In genomic region chr5:74302331-74302730, GRCm38 (mm10) we compare ENCODE assay signal across 19 mouse cellular contexts.
A peak's percentile ranks its signal among the peaks of the same experiment; 100 is the strongest.
DNase-seq lines count a peak whose midpoint lies in the region; ATAC-seq and TF ChIP-seq lines count a peak whose summit lies in the region.
"Had no signal": no experiment of that assay in that cellular context is flagged by ENCODE, and none has a peak within 500 bp of the region (broad histone marks: within the 10 kb centered on the region; RNA-seq: fewer than 3 reads in every experiment).

No protein-coding gene starts in this region.

- peaks cover 35% of the 10 kb centered on the region for H3K4me1 ChIP-seq in heart, embryonic 15.5 days (replicated peaks)
- H3K4me1 ChIP-seq in heart, embryonic 11.5 days (ENCODE audit: control insufficient read depth, insufficient read depth, low read length), result peaks cover 20% of the 10 kb centered on the region
- no peaks in the 10 kb centered on the region; the same call in 1 of the 2 replicates for H3K4me1 ChIP-seq in kidney, postnatal 0 days (replicated peaks; ENCODE audit: insufficient read depth, low read length)
- H3K4me1 ChIP-seq in lung, postnatal 0 days (ENCODE audit: insufficient read depth, low read depth, low read length), result peaks cover 11% of the 10 kb centered on the region

- peak overlapping the region; percentile 92; the same call in 1 of the 2 replicates for H3K27ac ChIP-seq in heart, embryonic 15.5 days
- no peak overlapping the region for H3K27ac ChIP-seq in heart, embryonic 11.5 days (ENCODE audit: low read depth, low read length)
- H3K27ac ChIP-seq in kidney, postnatal 0 days, result 0 out of 2 replicates have a peak overlapping the region, but pooled peaks have one; percentile 6
- H3K27ac ChIP-seq in lung, postnatal 0 days (ENCODE audit: low read length), result peak overlapping the region; percentile 10; the same call in 1 of the 2 replicates
- H3K27ac ChIP-seq: embryonic facial prominence, embryonic 10.5 days; forebrain, embryonic 13.5 days; hindbrain, embryonic 13.5 days; hindbrain, postnatal 0 days had no signal

- H3K27me3 ChIP-seq in heart, embryonic 15.5 days, result no peaks in the 10 kb centered on the region
- H3K27me3 ChIP-seq in heart, embryonic 11.5 days (ENCODE audit: control insufficient read depth, insufficient read depth, low read length), result no peaks in the 10 kb centered on the region
- H3K27me3 ChIP-seq in kidney, postnatal 0 days (ENCODE audit: insufficient read depth, low read length), result no peaks in the 10 kb centered on the region
- H3K27me3 ChIP-seq in lung, postnatal 0 days (replicated peaks; ENCODE audit: insufficient read depth, low read length), result no peaks in the 10 kb centered on the region
- H3K27me3 ChIP-seq: forebrain, embryonic 13.5 days; hindbrain, embryonic 13.5 days had no signal

- no peaks in the 10 kb centered on the region for H3K9me3 ChIP-seq in heart, embryonic 15.5 days (replicated peaks)
- no peaks in the 10 kb centered on the region for H3K9me3 ChIP-seq in heart, embryonic 11.5 days (replicated peaks; ENCODE audit: control insufficient read depth, low read length)
- no peaks in the 10 kb centered on the region for H3K9me3 ChIP-seq in kidney, postnatal 0 days (replicated peaks; ENCODE audit: low read length)
- H3K9me3 ChIP-seq in lung, postnatal 0 days (ENCODE audit: low read length), result no peaks in the 10 kb centered on the region
- H3K9me3 ChIP-seq: embryonic facial prominence, embryonic 10.5 days; forebrain, embryonic 13.5 days; hindbrain, embryonic 13.5 days had no signal

- TF ChIP-seq EP300 in lung, postnatal 0 days (IDR thresholded peaks at IDR 0.05), result no peak

- no peak overlapping the region for H3K4me2 ChIP-seq in heart, embryonic 15.5 days
- no peak overlapping the region for H3K4me2 ChIP-seq in heart, embryonic 11.5 days
- H3K4me2 ChIP-seq in kidney, postnatal 0 days (ENCODE audit: low read length), result no peak overlapping the region
- no peak overlapping the region for H3K4me2 ChIP-seq in lung, postnatal 0 days (replicated peaks; ENCODE audit: low read depth, low read length)
- H3K4me2 ChIP-seq: forebrain, embryonic 13.5 days; hindbrain, embryonic 13.5 days had no signal

- H3K4me3 ChIP-seq in heart, embryonic 15.5 days, result no peak overlapping the region
- no peak overlapping the region for H3K4me3 ChIP-seq in heart, embryonic 11.5 days (ENCODE audit: low read depth, low read length)
- H3K4me3 ChIP-seq in kidney, postnatal 0 days (replicated peaks; ENCODE audit: low read depth, low read length), result no peak overlapping the region
- H3K4me3 ChIP-seq in lung, postnatal 0 days (ENCODE audit: low read depth, low read length), result no peak overlapping the region
- H3K4me3 ChIP-seq: embryonic facial prominence, embryonic 10.5 days; forebrain, embryonic 13.5 days; hindbrain, embryonic 13.5 days had no signal

- TF ChIP-seq CTCF in kidney, postnatal 0 days (IDR thresholded peaks at IDR 0.05; ENCODE audit: low read depth), result no peak
- no peak for TF ChIP-seq CTCF in lung, postnatal 0 days (IDR thresholded peaks at IDR 0.05)

- ATAC-seq in heart, embryonic 15.5 days (replicated peaks; ENCODE audit: insufficient number of reproducible peaks, insufficient read depth, low FRiP score, low read depth), result no peak
- ATAC-seq in heart, embryonic 11.5 days (replicated peaks; ENCODE audit: insufficient number of reproducible peaks, low FRiP score, low TSS enrichment), result no peak
- no peak for ATAC-seq in kidney, postnatal 0 days (replicated peaks; ENCODE audit: low FRiP score, low read depth)
- no peak for ATAC-seq in lung, postnatal 0 days
- ATAC-seq: activated CD4-positive, CD25-positive, alpha-beta regulatory T cell, adult 4 months; forebrain, embryonic 13.5 days; forebrain, postnatal 0 days; hindbrain, postnatal 0 days had no signal

- H3K36me3 ChIP-seq in heart, embryonic 15.5 days, result no peaks in the 10 kb centered on the region
- H3K36me3 ChIP-seq in heart, embryonic 11.5 days (ENCODE audit: control insufficient read depth, insufficient read depth, low read length), result no peaks in the 10 kb centered on the region
- no peaks in the 10 kb centered on the region for H3K36me3 ChIP-seq in kidney, postnatal 0 days (ENCODE audit: insufficient read depth, low read length)
- no peaks in the 10 kb centered on the region for H3K36me3 ChIP-seq in lung, postnatal 0 days (ENCODE audit: insufficient read depth, low read length)
- H3K36me3 ChIP-seq: embryonic facial prominence, embryonic 10.5 days; hindbrain, embryonic 13.5 days had no signal

- WGBS in heart, embryonic 15.5 days, result 67% methylated on average over 3 of the region's 3 CpGs
- WGBS in heart, embryonic 11.5 days (ENCODE audit: insufficient replicate concordance), result 74% methylated on average over 3 of the region's 3 CpGs
- WGBS in kidney, postnatal 0 days, result 38% methylated on average over 3 of the region's 3 CpGs
- WGBS in lung, postnatal 0 days, result 53% methylated on average over 3 of the region's 3 CpGs

- no peak overlapping the region for H3K9ac ChIP-seq in heart, embryonic 15.5 days
- H3K9ac ChIP-seq in heart, embryonic 11.5 days (ENCODE audit: low read depth, low read length), result no peak overlapping the region
- no peak overlapping the region for H3K9ac ChIP-seq in kidney, postnatal 0 days (ENCODE audit: low read depth, low read length)
- H3K9ac ChIP-seq in lung, postnatal 0 days (replicated peaks; ENCODE audit: low read depth), result no peak overlapping the region
- H3K9ac ChIP-seq: forebrain, embryonic 13.5 days; forebrain, postnatal 0 days; hindbrain, embryonic 13.5 days had no signal

- DNase-seq in kidney, postnatal 0 days (ENCODE audit: low spot score), result peak; percentile 56
- no peak for DNase-seq in kidney, postnatal 25 days
- DNase-seq in lung, postnatal 0 days (ENCODE audit: low spot score), result no peak
- no peak for DNase-seq in lung, postnatal 4 days
- peak; percentile 41 for DNase-seq in NIH3T3 (ENCODE audit: low read depth)
- no peak for DNase-seq in adrenal gland, postnatal 4 days (ENCODE audit: low spot score in 2 of 2)
- DNase-seq: adrenal gland, postnatal 25 days; cerebellum, adult 2 months; cerebellum, postnatal 10 days; forebrain, postnatal 0 days; gastrocnemius, postnatal 14 days; heart, postnatal 10 days had no signal

Comparison
In these comparisons a context has a peak if more than half of its experiments do, and no peak if none do; other contexts are left out.
1. DNase-seq: peak in kidney, postnatal 0 days (single experiment) and NIH3T3 (single experiment); none in kidney, postnatal 25 days (0 of 2), lung, postnatal 0 days (single experiment), lung, postnatal 4 days (0 of 2) and adrenal gland, postnatal 4 days (0 of 2).